Mouse (Mus musculus) spleen, postnatal 10 days (tissue): ENCODE measurements around the gene Klrb1c.
"Not testable (repeated sequence)": the region's sequence is repeated elsewhere in the genome, so short reads cannot be mapped to it uniquely, and the experiment has no call there.

ENCODE experiments used
- DNase-seq, 2 experiments: peaks; one replicate each; pipeline ENCODE4 v3.0.0; 2021 to 2022; ENCODE audit warnings: low spot score in 2 of 2

Klrb1c gene

GRCm38 (mm10) chr6:128789115-128789514, at the start of gene Klrb1c:
Gene Klrb1c, minus strand, starts transcription at chr6:128789215.
- no peak for DNase-seq

- no peak for DNase-seq
These were observed 48.7 kb upstream of the Klrb1c start for GRCm38 (mm10) chr6:128837454-128838341.

GRCm38 (mm10) chr6:128836955-128837334, 47.9 kb upstream of the Klrb1c start:
- no peak for DNase-seq

- no peak for DNase-seq
These were observed 47.4 kb upstream of the Klrb1c start for GRCm38 (mm10) chr6:128836191-128836954.

- DNase-seq = no peak
These were observed 46.6 kb upstream of the Klrb1c start for GRCm38 (mm10) chr6:128835571-128835970.

- no peak for DNase-seq
These were observed 44.0 kb upstream of the Klrb1c start for GRCm38 (mm10) chr6:128833046-128833445.

- no peak for DNase-seq
These were observed 40.8 kb upstream of the Klrb1c start for GRCm38 (mm10) chr6:128829837-128830236.

GRCm38 (mm10) chr6:128826781-128827180, 37.8 kb upstream of the Klrb1c start:
- no peak for DNase-seq

- DNase-seq = no peak
These were observed 37.1 kb upstream of the Klrb1c start, which contains the start of the genes Gm44511 and Klrb1b for GRCm38 (mm10) chr6:128826132-128826531. Gene Gm44511, minus strand, starts transcription at chr6:128826315. Gene Klrb1b, minus strand, starts transcription at chr6:128826331.

- DNase-seq = no peak
These were observed 29.2 kb upstream of the Klrb1c start for GRCm38 (mm10) chr6:128818083-128818802.

GRCm38 (mm10) chr6:128808532-128808931, 19.5 kb upstream of the Klrb1c start:
- DNase-seq = peak in 1 of 2 experiments; percentile 61

- no peak for DNase-seq
These were observed 18.0 kb upstream of the Klrb1c start for GRCm38 (mm10) chr6:128807021-128807420.

- peak; percentile 35 to 85 for DNase-seq
These were observed 16.0 kb upstream of the Klrb1c start for GRCm38 (mm10) chr6:128804823-128805640.

- peak; percentile 83 to 92 for DNase-seq
These were observed 14.2 kb upstream of the Klrb1c start for GRCm38 (mm10) chr6:128802999-128803857.

- DNase-seq = peak in 1 of 2 experiments; percentile 30
These were observed 13.5 kb upstream of the Klrb1c start for GRCm38 (mm10) chr6:128802557-128802956.

- DNase-seq = not testable (repeated sequence)
These were observed 11.7 kb upstream of the Klrb1c start for GRCm38 (mm10) chr6:128800696-128801095.

- no peak for DNase-seq
These were observed 10.9 kb upstream of the Klrb1c start for GRCm38 (mm10) chr6:128799896-128800270.

- peak; percentile 82 to 84 for DNase-seq
These were observed 10.3 kb upstream of the Klrb1c start for GRCm38 (mm10) chr6:128799144-128799895.

GRCm38 (mm10) chr6:128798772-128799143, 9.7 kb upstream of the Klrb1c start:
- DNase-seq = peak; percentile 58 to 75
